Mouse (Mus musculus) intestine, embryonic 16.5 days (tissue): ENCODE measurements around the gene Rerg. TPM values are rescaled to one million over a fixed set of nuclear protein-coding genes. Genes with fewer than 3 reads are reported as not detected.

ENCODE experiments used
- ATAC-seq: fragments of 200-750 bp; cut with Nextera tagmentation; 2 replicates; pipeline ENCODE4 v1.8.0; 2017; ENCODE audit warnings: moderate TSS enrichment, moderate library complexity
- H3K27ac ChIP-seq: fragments of 300-500 bp; sonication (generic); 2 replicates; pipeline ENCODE4 v1.5.1; 2014; ENCODE audit warnings: mild to moderate bottlenecking, low read length
- H3K27me3 ChIP-seq: fragments of 300-500 bp; sonication (generic); replicated peaks from 2 replicates; pipeline ENCODE4 v1.6.1; 2014; ENCODE audit warnings: low read length, control low read depth, mixed read lengths; ENCODE audit not compliant: control insufficient read depth, insufficient read depth
- H3K36me3 ChIP-seq: fragments of 300-500 bp; sonication (generic); 2 replicates; pipeline ENCODE4 v1.6.1; 2014; ENCODE audit warnings: low read length, control low read depth; ENCODE audit not compliant: control insufficient read depth, insufficient read depth
- H3K4me1 ChIP-seq: fragments of 300-500 bp; sonication (generic); 2 replicates; pipeline ENCODE4 v1.6.1; 2014; ENCODE audit warnings: low read length, control low read depth, mixed read lengths; ENCODE audit not compliant: control insufficient read depth, insufficient read depth
- H3K4me2 ChIP-seq: fragments of 300-500 bp; sonication (generic); 2 replicates; pipeline ENCODE4 v1.6.1; 2014; ENCODE audit warnings: low read depth, low read length, control low read depth
- H3K4me3 ChIP-seq: fragments of 300-500 bp; sonication (generic); 2 replicates; pipeline ENCODE4 v1.5.1; 2014; ENCODE audit warnings: mild to moderate bottlenecking, low read length
- H3K9ac ChIP-seq: fragments of 300-500 bp; sonication (generic); 2 replicates; pipeline ENCODE4 v1.6.1; 2014; ENCODE audit warnings: low read depth, low read length
- H3K9me3 ChIP-seq: fragments of 300-500 bp; sonication (generic); 2 replicates; pipeline ENCODE4 v1.6.1; 2016; ENCODE audit warnings: low read length, control low read depth; ENCODE audit not compliant: control insufficient read depth
- WGBS: fragments of 180-500 bp; shearing (Covaris S2); extraction: QIAGEN DNeasy Blood & Tissue Kit; methylation state at CpG from one replicate; pipeline ENCODE4 v1.1.7; 2014; 5-methylcytosine and 5-hydroxymethylcytosine counted together
- polyA plus RNA-seq: library from polyadenylated mRNA; unstranded; fragments of >200 nt; fragmentation: Nextera tagmentation; extraction: Ambion mirVana; gene quantifications from 2 replicates; pipeline ENCODE4 v1.2.1, GENCODE M21; 2015

Rerg gene
- polyA plus RNA-seq: 18.2 TPM in 2 replicates

DNA sequence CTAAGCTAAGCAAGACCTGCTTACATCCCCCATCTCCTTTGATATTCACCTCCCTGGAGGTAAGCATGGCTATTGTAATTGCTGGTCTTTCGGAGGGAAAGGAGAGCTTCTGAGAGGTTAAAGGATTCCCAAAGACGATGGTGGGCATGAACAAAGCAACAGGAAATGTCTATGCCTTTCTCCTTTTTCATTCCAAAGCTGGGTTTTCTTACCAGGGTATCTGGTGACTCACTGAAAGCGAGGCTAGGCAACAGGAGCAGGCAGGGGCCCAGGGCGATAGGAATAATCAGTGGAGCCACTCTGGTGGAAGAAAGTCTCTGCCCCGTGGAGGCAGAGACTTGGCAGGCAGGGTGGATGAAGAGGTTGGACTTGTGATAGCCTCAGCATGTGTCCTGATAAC lies at the start of gene Rerg:
TSS of gene Rerg (minus strand) at position 272 of the 400 bp plus-strand sequence.
- no peak for ATAC-seq
- H3K27me3 ChIP-seq: no peaks in the 10 kb centered on the region; the same call in 1 of the 2 replicates
- H3K4me1 ChIP-seq: peaks cover 7% of the 10 kb centered on the region; the same call in 1 of the 2 replicates
- no peaks in the 10 kb centered on the region for H3K9me3 ChIP-seq
- WGBS: 49% methylated on average over 5 of the region's 5 CpGs
- peak within 1 kb of the TSS; percentile 72 for H3K9ac ChIP-seq
- H3K4me3 ChIP-seq: peak within 1 kb of the TSS; percentile 61
- peak within 1 kb of the TSS; percentile 94 for H3K4me2 ChIP-seq
- 0 out of 2 replicates have a peak within 1 kb of the TSS, but pooled peaks have one; percentile 17 for H3K27ac ChIP-seq
- H3K36me3 ChIP-seq: no peaks in the 10 kb centered on the region

DNA sequence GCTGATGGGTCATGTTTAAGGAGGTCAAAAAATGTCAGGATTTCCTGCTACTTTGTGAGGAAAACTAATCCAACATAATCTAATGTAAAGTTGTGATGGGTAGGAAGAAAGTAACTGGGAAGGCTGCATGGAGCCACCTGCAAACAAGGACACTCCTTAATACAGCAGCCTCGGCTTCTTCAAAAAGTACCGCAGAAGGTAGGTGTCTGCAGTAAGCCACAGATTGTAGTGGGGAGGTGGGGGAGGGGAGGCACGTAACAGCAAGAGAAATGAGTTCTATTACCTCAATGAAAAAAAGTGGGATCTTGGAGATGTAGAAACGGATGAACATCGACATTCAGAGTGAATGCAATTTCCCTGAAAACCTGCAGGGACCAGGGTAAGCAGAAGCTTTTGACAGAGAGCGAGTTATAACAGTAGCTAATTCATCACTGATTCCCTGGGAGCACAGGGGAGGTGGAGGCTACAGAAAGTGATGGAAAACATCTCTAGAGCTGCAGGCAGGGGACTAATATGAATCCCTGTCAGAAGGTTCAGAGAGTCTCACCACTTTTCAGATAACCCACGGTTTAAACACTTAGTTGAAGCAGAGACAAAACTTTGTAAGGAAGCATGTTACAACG lies 47.7 kb upstream of the Rerg start:
- no peak overlapping the region for H3K9ac ChIP-seq
- no peaks in the 10 kb centered on the region for H3K9me3 ChIP-seq
- no peaks in the 10 kb centered on the region for H3K36me3 ChIP-seq
- H3K4me2 ChIP-seq: no peak overlapping the region
- 76% methylated on average over 8 of the region's 8 CpGs for whole genome bisulfite sequencing
- ATAC-seq: no peak
- no peaks in the 10 kb centered on the region for H3K4me1 ChIP-seq
- no peaks in the 10 kb centered on the region for H3K27me3 ChIP-seq
- no peak overlapping the region for H3K27ac ChIP-seq
- H3K4me3 ChIP-seq: no peak overlapping the region

DNA sequence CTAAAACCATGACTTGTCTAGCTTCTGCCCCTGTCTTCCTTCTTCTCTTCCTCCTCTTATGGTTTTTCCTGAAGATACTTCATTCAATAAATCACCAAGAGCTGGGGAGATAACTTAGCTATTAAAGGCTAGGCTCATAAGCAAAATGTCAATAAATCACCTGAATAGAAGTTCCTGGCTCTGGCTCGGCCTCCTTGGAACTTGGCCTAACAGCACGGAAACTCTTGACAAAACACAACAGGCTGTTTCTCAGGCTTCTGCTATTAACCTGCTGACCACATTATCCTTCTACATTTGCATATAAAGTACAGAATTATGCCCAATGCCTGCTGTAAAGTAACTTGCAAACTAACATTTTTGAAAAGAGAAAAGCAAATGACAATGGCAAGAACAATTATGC lies 41.1 kb upstream of the Rerg start:
- Histone ChIP-seq H3K4me1 (no peaks in the 10 kb centered on the region), H3K9ac (no peak overlapping the region), H3K4me2 (no peak overlapping the region), H3K4me3 (no peak overlapping the region), H3K27ac (no peak overlapping the region), H3K36me3 (no peaks in the 10 kb centered on the region), H3K9me3 (no peaks in the 10 kb centered on the region), H3K27me3 (no peaks in the 10 kb centered on the region; the same call in 1 of the 2 replicates)
- ATAC-seq: no peak
- 41% methylated on average over 2 of the region's 2 CpGs for WGBS

DNA sequence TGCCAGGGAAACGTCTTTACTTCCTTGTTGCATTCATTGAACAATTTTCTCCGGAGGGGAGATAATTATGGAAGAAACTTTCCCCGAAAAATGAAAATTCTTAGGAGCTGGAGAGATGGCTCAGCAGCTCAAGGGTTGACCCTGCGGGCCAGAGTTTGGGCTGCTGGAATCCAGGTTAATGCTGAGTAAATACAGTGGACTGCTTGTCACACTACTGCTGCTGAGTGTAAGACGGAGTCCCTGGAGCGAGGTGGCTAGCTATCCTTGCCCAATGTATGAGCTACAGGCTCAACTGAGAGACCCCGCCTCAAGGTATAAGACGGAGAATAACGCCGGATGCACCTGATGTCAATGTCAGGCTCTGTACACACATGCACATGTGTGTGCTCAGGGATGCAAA lies 40.7 kb upstream of the Rerg start:
- H3K36me3 ChIP-seq: no peaks in the 10 kb centered on the region
- no peak for ATAC-seq
- H3K4me1 ChIP-seq: no peaks in the 10 kb centered on the region
- WGBS: 88% methylated on average over 10 of the region's 10 CpGs
- H3K27me3 ChIP-seq: no peaks in the 10 kb centered on the region; the same call in 1 of the 2 replicates
- H3K9ac ChIP-seq: no peak overlapping the region
- H3K4me3 ChIP-seq: no peak overlapping the region
- no peaks in the 10 kb centered on the region for H3K9me3 ChIP-seq
- H3K27ac ChIP-seq: no peak overlapping the region
- no peak overlapping the region for H3K4me2 ChIP-seq

DNA sequence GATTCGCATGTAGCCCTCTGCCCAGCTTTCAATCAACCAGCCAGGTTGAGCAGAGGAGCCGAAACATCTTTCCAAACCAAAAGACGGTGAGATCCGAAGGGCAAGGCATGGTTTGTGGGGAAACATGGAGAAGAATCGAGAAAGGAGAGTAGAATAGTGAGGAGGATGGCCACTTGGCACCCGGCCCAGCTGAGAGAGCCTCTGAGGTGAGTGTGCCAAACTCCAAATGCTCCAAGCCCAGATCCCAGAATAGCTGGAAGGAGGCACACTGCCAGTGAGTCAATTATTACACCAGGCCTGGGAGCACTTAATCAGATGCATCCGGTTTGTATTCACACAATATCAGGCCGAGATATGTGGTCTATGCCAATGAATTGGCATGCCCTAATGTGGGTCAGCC lies 39.7 kb upstream of the Rerg start:
- Histone ChIP-seq H3K36me3 (no peaks in the 10 kb centered on the region), H3K4me1 (no peaks in the 10 kb centered on the region), H3K27me3 (no peaks in the 10 kb centered on the region; the same call in 1 of the 2 replicates), H3K4me3 (no peak overlapping the region), H3K27ac (no peak overlapping the region), H3K4me2 (no peak overlapping the region), H3K9ac (no peak overlapping the region), H3K9me3 (no peaks in the 10 kb centered on the region)
- WGBS: 80% methylated on average over 8 of the region's 8 CpGs
- no peak for ATAC-seq

DNA sequence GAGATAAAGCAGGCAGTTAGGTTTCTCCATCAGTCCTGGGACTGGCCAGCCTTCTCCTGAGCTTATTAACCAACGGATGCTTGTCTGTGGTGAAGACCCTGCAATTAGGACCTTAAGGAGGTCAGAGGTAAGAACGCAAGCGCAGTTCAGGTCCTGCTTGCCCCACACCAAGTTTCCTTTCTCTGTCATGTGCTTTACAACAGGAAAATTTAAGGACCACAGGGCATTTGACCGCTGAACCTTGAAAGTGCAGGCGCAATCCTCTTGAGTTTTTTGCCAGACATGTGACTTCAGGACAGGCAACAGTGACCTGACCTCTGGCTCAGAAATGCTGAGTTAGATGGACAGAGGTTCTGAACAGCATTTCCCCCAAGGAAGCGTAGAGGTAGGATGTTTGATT lies 36.8 kb upstream of the Rerg start:
- H3K9me3 ChIP-seq: no peaks in the 10 kb centered on the region
- no peak overlapping the region for H3K27ac ChIP-seq
- H3K4me1 ChIP-seq: no peaks in the 10 kb centered on the region
- ATAC-seq: no peak
- H3K9ac ChIP-seq: no peak overlapping the region
- no peaks in the 10 kb centered on the region; the same call in 1 of the 2 replicates for H3K27me3 ChIP-seq
- H3K4me2 ChIP-seq: no peak overlapping the region
- no peak overlapping the region for H3K4me3 ChIP-seq
- no peaks in the 10 kb centered on the region for H3K36me3 ChIP-seq
- WGBS: 86% methylated on average over 6 of the region's 6 CpGs

DNA sequence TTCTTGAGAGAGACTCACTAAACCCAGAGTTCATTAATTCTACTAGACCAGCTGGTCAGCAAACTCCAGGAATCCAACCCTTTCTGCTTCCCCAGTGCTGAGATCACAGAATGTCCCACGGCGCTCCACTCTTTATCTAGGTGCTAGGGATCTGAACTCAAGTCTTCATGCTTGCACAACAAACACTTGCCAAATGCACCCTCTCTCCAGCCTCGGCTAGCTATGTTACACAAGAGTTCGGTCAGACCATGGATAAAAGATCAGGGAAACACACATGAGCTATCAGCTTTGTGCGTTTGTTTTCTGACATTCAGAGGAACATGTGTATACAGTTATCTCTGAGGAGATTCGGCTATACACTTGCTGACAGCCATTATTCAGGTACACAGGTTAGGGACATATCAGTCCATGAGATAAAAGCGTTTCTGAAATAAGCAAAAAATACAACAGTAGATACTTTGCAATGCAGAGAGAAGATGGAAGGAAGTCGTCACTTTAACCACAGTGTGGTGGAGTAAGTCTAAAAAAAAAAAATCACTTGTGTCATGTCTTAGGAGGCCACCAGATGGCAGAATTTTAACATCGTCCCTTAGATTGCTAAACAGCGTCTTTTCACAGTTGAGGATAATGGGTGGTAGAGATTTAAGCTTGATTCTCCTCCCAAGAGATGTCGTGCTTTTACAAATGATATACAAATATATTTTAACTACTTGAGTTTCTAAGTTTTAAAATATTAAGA lies 35.5 kb upstream of the Rerg start:
- Histone ChIP-seq H3K9me3 (no peaks in the 10 kb centered on the region), H3K27me3 (no peaks in the 10 kb centered on the region; the same call in 1 of the 2 replicates), H3K27ac (no peak overlapping the region), H3K4me3 (no peak overlapping the region), H3K4me2 (no peak overlapping the region), H3K36me3 (no peaks in the 10 kb centered on the region), H3K4me1 (no peaks in the 10 kb centered on the region), H3K9ac (no peak overlapping the region)
- WGBS: 54% methylated on average over 11 of the region's 11 CpGs
- no peak for ATAC-seq

DNA sequence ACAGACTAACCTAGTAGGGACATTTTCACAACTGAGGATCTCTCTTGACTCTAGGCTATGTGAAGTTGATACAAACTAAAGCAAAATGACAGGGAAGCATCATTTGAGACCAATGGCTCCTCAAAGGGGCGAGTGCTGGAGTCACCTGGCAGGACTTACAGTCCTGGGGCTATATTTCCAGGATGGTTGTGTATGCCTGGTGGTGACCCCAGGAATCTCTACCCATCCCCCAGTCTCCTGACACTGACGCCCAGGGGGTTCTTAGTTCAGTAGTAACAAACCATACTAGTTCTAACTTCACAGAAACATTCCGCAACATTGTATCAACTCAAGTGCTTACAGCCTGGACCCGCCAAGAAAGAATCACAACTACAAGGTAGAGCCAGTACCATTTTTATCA lies 32.4 kb upstream of the Rerg start:
- no peak overlapping the region for H3K4me3 ChIP-seq
- WGBS: 85% methylated on average over 4 of the region's 4 CpGs

DNA sequence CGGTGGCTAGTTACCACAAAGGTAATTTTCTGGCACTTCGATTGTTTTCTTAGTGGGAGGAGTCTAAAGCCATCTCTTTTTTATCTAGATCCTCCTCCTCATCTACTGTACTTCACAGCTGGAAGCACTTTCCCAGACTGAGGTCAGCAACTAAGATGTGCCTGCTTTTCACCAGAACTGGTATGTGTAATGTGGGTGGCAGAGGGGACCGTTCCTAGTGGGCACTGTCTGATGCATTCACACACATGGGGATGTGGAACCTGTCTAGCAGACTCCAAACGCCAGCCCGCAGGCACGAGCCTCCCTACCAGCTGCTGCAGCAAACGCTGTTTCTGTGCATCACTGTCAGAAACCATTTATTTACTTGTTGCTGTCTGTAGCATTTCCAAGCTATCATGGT lies 31.3 kb upstream of the Rerg start:
- no peak for ATAC-seq
- no peaks in the 10 kb centered on the region for H3K9me3 ChIP-seq
- H3K4me1 ChIP-seq: no peaks in the 10 kb centered on the region
- no peaks in the 10 kb centered on the region for H3K36me3 ChIP-seq
- H3K27me3 ChIP-seq: no peaks in the 10 kb centered on the region
- H3K9ac ChIP-seq: no peak overlapping the region
- no peak overlapping the region for H3K27ac ChIP-seq
- H3K4me2 ChIP-seq: no peak overlapping the region
- no peak overlapping the region for H3K4me3 ChIP-seq
- WGBS: 66% methylated on average over 7 of the region's 7 CpGs

More for the DNA sequence above, 32.4 kb upstream of the Rerg start:
- H3K9ac ChIP-seq: no peak overlapping the region
- no peaks in the 10 kb centered on the region for H3K4me1 ChIP-seq
- no peak overlapping the region for H3K4me2 ChIP-seq
- ATAC-seq: no peak
- H3K9me3 ChIP-seq: no peaks in the 10 kb centered on the region
- H3K27me3 ChIP-seq: no peaks in the 10 kb centered on the region; the same call in 1 of the 2 replicates
- no peak overlapping the region for H3K27ac ChIP-seq
- no peaks in the 10 kb centered on the region for H3K36me3 ChIP-seq
